Mouse (Mus musculus) neutrophil, adult 5-6 weeks (primary cell): ENCODE data around the gene Cyth3. TPM values are rescaled to one million over a fixed set of nuclear protein-coding genes. Genes with fewer than 3 reads are reported as not detected.

Experiments used
- ATAC-seq: fragments of 151-379, 151-347 bp; 2 replicates; pipeline ENCODE4 v1.8.0; 2017; ENCODE audit warnings: mild to moderate bottlenecking, moderate TSS enrichment; ENCODE audit not compliant: insufficient number of reproducible peaks, poor library complexity, low FRiP score, severe bottlenecking; ENCODE audit errors: extremely low read depth
- total RNA-seq: library from RNA; stranded (forward); fragments of 200-1000 nt; gene quantifications from 2 replicates; pipeline ENCODE4 v1.2.3, GENCODE M21; 2017

Gene Cyth3
- total RNA-seq, 1 experiment from 2014 or later, result 11.3 TPM

- ATAC-seq, result no peak
Measured at GRCm38 (mm10) chr5:143613265-143613664, 9.0 kb upstream of the Cyth3 start.

GRCm38 (mm10) chr5:143614519-143614918 is 7.7 kb upstream of the Cyth3 start:
- no peak for ATAC-seq

- no peak for ATAC-seq
Measured at GRCm38 (mm10) chr5:143615353-143615752, 6.9 kb upstream of the Cyth3 start.

- no peak for ATAC-seq
Measured at GRCm38 (mm10) chr5:143616116-143616515, 6.1 kb upstream of the Cyth3 start.

GRCm38 (mm10) chr5:143616657-143617329 is 5.5 kb upstream of the Cyth3 start:
- no peak for ATAC-seq

GRCm38 (mm10) chr5:143617487-143618209 is 4.6 kb upstream of the Cyth3 start:
- no peak for ATAC-seq

- no peak for ATAC-seq
Measured at GRCm38 (mm10) chr5:143618585-143618984, 3.7 kb upstream of the Cyth3 start.

GRCm38 (mm10) chr5:143620196-143620595 is 2.1 kb upstream of the Cyth3 start:
- no peak for ATAC-seq

GRCm38 (mm10) chr5:143620941-143621340 is 1.3 kb upstream of the Cyth3 start:
- ATAC-seq, result no peak

GRCm38 (mm10) chr5:143622623-143623150 is 440 bp downstream of the Cyth3 start:
- peak; percentile 42 for ATAC-seq

GRCm38 (mm10) chr5:143623356-143624295 is 1.4 kb downstream of the Cyth3 start:
- no peak for ATAC-seq

GRCm38 (mm10) chr5:143624449-143624848 is 2.2 kb downstream of the Cyth3 start:
- no peak for ATAC-seq

- ATAC-seq, result no peak
Measured at GRCm38 (mm10) chr5:143625497-143625896, 3.2 kb downstream of the Cyth3 start.

GRCm38 (mm10) chr5:143625940-143626588 is 3.8 kb downstream of the Cyth3 start:
- no peak for ATAC-seq

GRCm38 (mm10) chr5:143627507-143627906 is 5.3 kb downstream of the Cyth3 start:
- ATAC-seq, result no peak

GRCm38 (mm10) chr5:143627926-143628325 is 5.7 kb downstream of the Cyth3 start:
- no peak for ATAC-seq

GRCm38 (mm10) chr5:143629686-143630085 is 7.4 kb downstream of the Cyth3 start:
- no peak for ATAC-seq

- ATAC-seq, result no peak
Measured at GRCm38 (mm10) chr5:143630214-143630613, 8.0 kb downstream of the Cyth3 start.

GRCm38 (mm10) chr5:143630738-143631137 is 8.5 kb downstream of the Cyth3 start:
- ATAC-seq, result no peak
